Mouse (Mus musculus) kidney, adult 9 months (tissue): ENCODE results near the gene Krt83.
A peak's percentile ranks its signal among the peaks of the same experiment; 100 is the strongest.

Experiments
- DNase-seq: peaks from one replicate; pipeline ENCODE4 v3.0.0; 2022

Gene Krt83

GRCm38 (mm10) chr15:101472952-101473528 is 18.3 kb downstream of the Krt83 start, which contains the start of gene Krt86:
TSS of gene Krt86 (plus strand) at chr15:101473478.
- DNase-seq = no peak

- no peak for DNase-seq
Observed at GRCm38 (mm10) chr15:101469093-101469492, 22.2 kb downstream of the Krt83 start.

GRCm38 (mm10) chr15:101463651-101464050 is 27.7 kb downstream of the Krt83 start, which contains the start of gene Krt81:
TSS of gene Krt81 (minus strand) at chr15:101463751.
- no peak for DNase-seq

- no peak for DNase-seq
Observed at GRCm38 (mm10) chr15:101459283-101459682, 32.0 kb downstream of the Krt83 start.

- DNase-seq = peak; percentile 37
Observed at GRCm38 (mm10) chr15:101458361-101458930, 32.9 kb downstream of the Krt83 start.

GRCm38 (mm10) chr15:101455891-101456290 is 35.4 kb downstream of the Krt83 start:
- no peak for DNase-seq

GRCm38 (mm10) chr15:101455292-101455691 is 36.0 kb downstream of the Krt83 start:
- DNase-seq = peak; percentile 34

GRCm38 (mm10) chr15:101454774-101455173 is 36.5 kb downstream of the Krt83 start:
- DNase-seq = no peak

- peak; percentile 73 for DNase-seq
Observed at GRCm38 (mm10) chr15:101453093-101453736, 38.1 kb downstream of the Krt83 start.

GRCm38 (mm10) chr15:101447444-101447843 is 43.9 kb downstream of the Krt83 start, which contains the start of gene Krt88:
TSS of gene Krt88 (plus strand) at chr15:101447744.
- DNase-seq = no peak

GRCm38 (mm10) chr15:101446572-101446971 is 44.7 kb downstream of the Krt83 start:
- DNase-seq = no peak

- no peak for DNase-seq
Observed at GRCm38 (mm10) chr15:101440837-101441236, 50.5 kb downstream of the Krt83 start.

GRCm38 (mm10) chr15:101438555-101438954 is 52.8 kb downstream of the Krt83 start, which contains the start of gene Krt87:
TSS of gene Krt87 (minus strand) at chr15:101438804.
- no peak for DNase-seq

GRCm38 (mm10) chr15:101436611-101437010 is 54.7 kb downstream of the Krt83 start:
- DNase-seq = no peak
